Mouse (Mus musculus) kidney, postnatal 36 days (tissue): ENCODE measurements around the gene Ppme1.

Source experiments
- DNase-seq, 2 experiments: peaks; one replicate each; pipeline ENCODE4 v3.0.0; 2021 to 2022; ENCODE audit warnings: mixed read lengths in 2 of 2

The Ppme1 gene

DNA sequence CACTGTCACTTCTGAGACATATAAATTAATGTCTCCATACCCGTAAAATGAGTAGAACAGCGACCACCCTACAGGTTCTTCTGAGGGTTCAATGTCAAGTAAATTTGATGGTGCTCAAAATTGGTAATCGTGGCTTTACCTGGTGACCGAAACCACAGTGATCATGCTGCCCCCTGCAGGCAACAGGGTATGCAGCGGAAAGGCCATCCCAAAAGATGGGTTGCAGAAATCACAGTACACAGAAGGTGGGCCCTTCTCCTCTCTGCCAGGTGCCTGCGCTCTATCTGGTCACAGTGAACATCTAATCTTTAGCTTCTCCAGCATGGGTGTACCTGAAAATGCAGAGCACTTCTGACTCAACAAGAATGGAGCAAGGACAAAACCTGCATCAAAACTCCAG, 46.6 kb downstream of the Ppme1 start:
- peak; percentile 24 to 66 for DNase-seq

- DNase-seq = peak in 1 of 2 experiments; percentile 12
Measured at GRCm38 (mm10) chr7:100323721-100324120, 48.4 kb downstream of the Ppme1 start.

GRCm38 (mm10) chr7:100317534-100317933, 54.6 kb downstream of the Ppme1 start:
- DNase-seq = no peak

GRCm38 (mm10) chr7:100316924-100317323, 55.2 kb downstream of the Ppme1 start:
- no peak for DNase-seq

- no peak for DNase-seq
Measured at GRCm38 (mm10) chr7:100312716-100313115, 59.4 kb downstream of the Ppme1 start.

- DNase-seq = no peak
Measured at GRCm38 (mm10) chr7:100310290-100310689, 61.8 kb downstream of the Ppme1 start.

GRCm38 (mm10) chr7:100309679-100310078, 62.4 kb downstream of the Ppme1 start:
- no peak for DNase-seq

GRCm38 (mm10) chr7:100309216-100309615, 62.9 kb downstream of the Ppme1 start:
- DNase-seq = no peak

- DNase-seq = no peak
Measured at GRCm38 (mm10) chr7:100307872-100308653, 64.0 kb downstream of the Ppme1 start.

- DNase-seq = no peak
Measured at GRCm38 (mm10) chr7:100305894-100306293, 66.2 kb downstream of the Ppme1 start.

DNA sequence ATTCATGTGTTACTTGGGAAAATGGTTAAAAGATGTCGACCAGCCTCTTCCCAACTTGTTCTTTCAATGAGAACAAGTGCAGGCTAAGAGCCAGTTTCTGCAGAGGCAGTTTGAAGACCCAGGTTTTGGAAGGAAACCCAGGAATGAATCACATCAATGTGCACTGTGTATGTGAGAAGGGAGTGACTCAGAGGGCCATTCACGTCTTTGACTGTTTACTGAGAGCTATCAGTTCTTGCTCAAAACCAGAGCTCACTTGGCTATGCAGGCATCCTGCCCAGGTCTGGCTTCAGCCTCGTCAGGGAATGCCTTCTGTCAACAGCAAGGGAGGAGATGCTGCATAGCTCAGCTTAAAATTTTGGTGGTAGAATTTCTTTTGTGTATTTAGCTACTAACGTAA, 69.8 kb downstream of the Ppme1 start:
- DNase-seq = no peak

GRCm38 (mm10) chr7:100301390-100301789, 70.7 kb downstream of the Ppme1 start:
- no peak for DNase-seq

GRCm38 (mm10) chr7:100298861-100299510, 73.1 kb downstream of the Ppme1 start:
- no peak for DNase-seq

DNA sequence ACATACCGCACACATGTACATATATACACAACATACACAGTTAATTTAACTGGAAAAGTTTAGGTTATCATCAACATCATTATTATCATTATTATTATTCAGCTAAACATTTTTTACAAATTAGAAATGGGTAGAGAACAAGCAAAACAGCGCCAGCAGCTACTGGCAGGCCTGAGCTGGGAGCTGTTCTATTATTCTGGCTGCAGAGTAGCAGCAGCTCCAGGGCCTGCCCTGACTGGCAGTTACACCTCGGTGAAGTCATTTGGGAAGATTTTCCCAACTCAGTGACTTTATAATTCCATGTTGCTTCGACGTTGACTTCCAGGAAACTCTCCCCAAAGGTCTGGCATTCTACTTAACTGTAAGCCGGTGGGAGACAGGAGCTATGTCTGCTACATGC, 75.4 kb downstream of the Ppme1 start:
- DNase-seq = no peak

DNA sequence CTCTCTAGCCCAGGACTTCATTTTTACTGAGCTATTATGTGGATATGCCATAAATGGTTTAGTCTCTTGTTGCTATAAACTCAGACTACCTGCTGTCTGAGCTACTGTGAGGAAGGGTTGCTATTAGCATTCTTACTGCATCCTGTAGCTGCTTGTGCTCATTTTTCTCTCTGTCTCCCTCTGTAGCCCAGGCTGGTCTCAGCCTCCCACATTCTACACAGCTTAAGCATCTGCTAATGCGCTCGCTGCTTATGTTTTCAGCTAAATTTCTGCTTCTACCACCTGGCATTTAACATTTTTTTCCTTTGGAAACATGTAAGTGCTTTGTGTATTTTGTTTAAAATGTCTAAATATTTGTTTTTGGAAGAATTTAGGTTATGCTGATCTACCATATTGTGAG, 76.4 kb downstream of the Ppme1 start:
- DNase-seq = no peak

GRCm38 (mm10) chr7:100293546-100293945, 78.6 kb downstream of the Ppme1 start:
- DNase-seq = no peak

DNA sequence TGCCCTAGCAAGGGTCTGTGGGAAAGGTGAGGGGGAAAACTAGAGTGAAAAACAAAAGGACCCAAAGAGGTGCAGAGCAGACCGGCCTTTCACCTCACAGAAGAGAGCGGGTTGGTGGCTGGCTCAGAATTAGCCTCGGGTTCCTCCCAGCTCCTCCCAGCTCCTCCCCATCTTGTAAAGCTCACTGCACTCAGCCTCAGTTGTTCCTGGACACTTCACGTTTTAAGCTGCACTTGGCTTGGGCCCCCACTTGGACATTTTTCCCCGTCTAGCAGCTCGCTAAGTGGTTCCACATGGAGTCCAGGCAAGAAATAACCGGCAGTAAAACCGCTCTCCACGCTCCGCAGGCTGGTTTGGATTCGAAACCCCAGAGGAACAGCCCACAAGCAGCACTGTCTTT, 83.5 kb downstream of the Ppme1 start:
- DNase-seq = no peak

- peak; percentile 31 to 72 for DNase-seq
Measured at GRCm38 (mm10) chr7:100287748-100288578, 84.1 kb downstream of the Ppme1 start.

- DNase-seq = peak in 1 of 2 experiments; percentile 31
Measured at GRCm38 (mm10) chr7:100285383-100285782, 86.7 kb downstream of the Ppme1 start, which contains the start of gene P4ha3. Gene P4ha3, plus strand, starts transcription at chr7:100285520.

DNA sequence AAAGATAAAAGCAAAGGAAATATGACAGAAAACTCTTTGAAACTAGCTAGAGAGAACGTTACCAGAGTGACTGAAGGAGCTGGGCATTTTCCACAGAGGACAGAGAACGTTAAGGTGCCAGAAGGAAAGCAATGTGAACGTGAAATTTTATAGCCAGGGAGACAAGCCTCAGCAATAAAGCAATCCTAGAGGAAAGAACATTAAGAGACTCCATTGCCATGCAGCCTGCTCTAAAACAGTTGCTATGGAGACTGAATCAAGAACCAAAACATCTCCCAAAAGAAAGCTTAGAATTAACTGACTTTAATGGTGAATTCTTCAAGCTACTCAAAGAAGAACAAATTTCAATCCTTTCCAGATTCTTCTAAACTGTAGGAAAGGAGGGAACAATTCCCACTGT, 88.8 kb downstream of the Ppme1 start:
- no peak for DNase-seq

GRCm38 (mm10) chr7:100281596-100281995, 90.5 kb downstream of the Ppme1 start:
- no peak for DNase-seq

- DNase-seq = peak; percentile 41 to 50
Measured at GRCm38 (mm10) chr7:100279803-100280202, 92.3 kb downstream of the Ppme1 start.
